10 mouse cellular contexts compared by ENCODE assay signal in genomic region chr11:59219064-59219463, GRCm38 (mm10). TPM values are rescaled to one million over a fixed set of nuclear protein-coding genes. Genes with fewer than 3 reads are reported as not detected.
DNase-seq lines count a peak whose midpoint lies in the region; TF ChIP-seq lines count a peak whose summit lies in the region.
"Had no signal": no experiment of that assay in that cellular context is flagged by ENCODE, and none has a peak within 500 bp of the region (broad histone marks: within the 10 kb centered on the region; RNA-seq: fewer than 3 reads in every experiment).

No protein-coding gene starts in this region.

- H3K27ac ChIP-seq in layer of hippocampus, adult 2 months = 0 out of 2 replicates have a peak overlapping the region, but pooled peaks have one; percentile 63
- H3K27ac ChIP-seq: midbrain, embryonic 12.5 days had no signal

- no peak overlapping the region for H3K4me3 ChIP-seq in layer of hippocampus, adult 2 months
- H3K4me3 ChIP-seq: embryonic facial prominence, embryonic 12.5 days; midbrain, embryonic 12.5 days had no signal

- intact Hi-C loops in heart, postnatal 36 days (cut with DNase I) = no loop called here

- DNase-seq in layer of hippocampus, adult 2 months (ENCODE audit: low spot score in 2 of 2) = no peak
- DNase-seq in layer of hippocampus, postnatal 25 days (ENCODE audit: extremely low spot score in 1 of 2, low spot score in 1 of 2) = no peak
- peak; percentile 86 for DNase-seq in R1 (ENCODE audit: low read depth, low spot score)
- DNase-seq in induced T-regulatory cell, adult 2 months (ENCODE audit: low read depth) = peak; percentile 79
- DNase-seq in retina, postnatal 1 day = peak; percentile 49
- no peak for DNase-seq in gastrocnemius, adult 18-20 months (ENCODE audit: low spot score)
- DNase-seq in heart, postnatal 36 days = no peak
- no peak for DNase-seq in cerebellum, adult 9-11 months

- TF ChIP-seq CTCF in layer of hippocampus, adult 2 months (conservative IDR thresholded peaks at IDR 0.05) = peak; percentile 75

RNA-seq across cellular contexts. Expression of gene Arf1, which starts 9.0 kb away (rescaled TPM):
- 100 to 1,000 TPM; 498 to 523 TPM for total RNA-seq in layer of hippocampus, adult 2 months (2021)
- total RNA-seq in layer of hippocampus, postnatal 25 days (2021) = 100 to 1,000 TPM; 521 to 565 TPM
- 100 to 1,000 TPM; 230 to 237 TPM for total RNA-seq in gastrocnemius, adult 18-20 months (2021)
- total RNA-seq in heart, postnatal 36 days (2021) = 100 to 1,000 TPM; 257 TPM

RNA-seq across cellular contexts. Expression of gene 2310033P09Rik, which starts 10.9 kb away (rescaled TPM):
- total RNA-seq in layer of hippocampus, adult 2 months (2021) = 10 to 100 TPM; 21.6 to 22.3 TPM
- 10 to 100 TPM; 22.5 to 24.3 TPM for total RNA-seq in layer of hippocampus, postnatal 25 days (2021)
- total RNA-seq in gastrocnemius, adult 18-20 months (2021) = 1 to 10 TPM; 2.3 to 2.6 TPM
- total RNA-seq in heart, postnatal 36 days (2021) = 1 to 10 TPM; 9.2 to 9.5 TPM

RNA-seq across cellular contexts. Expression of gene Mrpl55, which starts 16.8 kb away (rescaled TPM):
- total RNA-seq in layer of hippocampus, adult 2 months (2021) = 10 to 100 TPM; 37.3 to 39.3 TPM
- total RNA-seq in layer of hippocampus, postnatal 25 days (2021) = 10 to 100 TPM; 35.7 to 40.0 TPM
- 10 to 100 TPM; 57.0 to 65.8 TPM for total RNA-seq in gastrocnemius, adult 18-20 months (2021)
- total RNA-seq in heart, postnatal 36 days (2021) = 100 to 1,000 TPM; 110 to 125 TPM

RNA-seq across cellular contexts. Expression of gene Guk1, which starts 27.1 kb away (rescaled TPM):
- 100 to 1,000 TPM; 134 to 136 TPM for total RNA-seq in layer of hippocampus, adult 2 months (2021)
- total RNA-seq in layer of hippocampus, postnatal 25 days (2021) = 100 to 1,000 TPM; 138 to 146 TPM
- 10 to 100 TPM; 32.9 to 38.0 TPM for total RNA-seq in gastrocnemius, adult 18-20 months (2021)
- total RNA-seq in heart, postnatal 36 days (2021) = 100 to 1,000 TPM in 1 of 2 experiments, 10 to 100 TPM in 1; 88.3 to 117 TPM

RNA-seq across cellular contexts. Expression of gene Gjc2, which starts 36.1 kb away (rescaled TPM):
- 10 to 100 TPM; 10.2 to 10.8 TPM for total RNA-seq in layer of hippocampus, adult 2 months (2021)
- total RNA-seq in layer of hippocampus, postnatal 25 days (2021) = 10 to 100 TPM; 20.7 to 23.4 TPM
- under 1 TPM; 0.23 to 0.33 TPM for total RNA-seq in gastrocnemius, adult 18-20 months (2021)
- 1 to 10 TPM in 1 of 2 experiments, under 1 TPM in 1; 0.97 to 1.0 TPM for total RNA-seq in heart, postnatal 36 days (2021)

Comparison
In these comparisons a context has a peak if more than half of its experiments do, and no peak if none do; other contexts are left out.
1. DNase-seq: peak in R1 (single experiment), induced T-regulatory cell, adult 2 months (single experiment) and retina, postnatal 1 day (single experiment); none in layer of hippocampus, adult 2 months (0 of 2), layer of hippocampus, postnatal 25 days (0 of 2), gastrocnemius, adult 18-20 months (single experiment), heart, postnatal 36 days (0 of 2) and cerebellum, adult 9-11 months (single experiment).